Mouse (Mus musculus) E14TG2a.4 (cell line): Measurements from ENCODE around the gene Vps13d.

ENCODE experiments used
- CTCF ChIP-seq: conservative IDR thresholded peaks from 2 replicates; pipeline ENCODE4 v1.5.1; 2014; ENCODE audit warnings: low read length
- POU5F1 ChIP-seq: IDR thresholded peaks from 2 replicates; pipeline ENCODE4 v1.6.1; 2014; ENCODE audit warnings: low read length, borderline replicate concordance

GRCm38 (mm10) chr4:144978039-144978438, 216.8 kb downstream of the Vps13d start:
- TF ChIP-seq CTCF (no peak), POU5F1 (no peak)
